Mouse (Mus musculus) megakaryocyte, embryonic 14.5 days (primary cell): ENCODE data around the gene Comt.

ENCODE experiments used
- FLI1 ChIP-seq: IDR thresholded peaks from 2 replicates; pipeline ENCODE4 v1.6.1; 2012; ENCODE audit warnings: low read length, inconsistent platforms, mixed read lengths
- GATA1 ChIP-seq: IDR thresholded peaks from 3 replicates; pipeline ENCODE4 v1.6.1; 2012; ENCODE audit warnings: mixed read lengths, low read length, inconsistent platforms, borderline replicate concordance

GRCm38 (mm10) chr16:18462031-18462430 lies 35.4 kb upstream of the Comt start:
- no peak for TF ChIP-seq GATA1
- no peak for TF ChIP-seq FLI1
